Mouse (Mus musculus): Measurements from ENCODE around the gene Tmem161a.

GRCm38 (mm10) chr8:70122863-70123262, 49.3 kb upstream of the Tmem161a start:
- TF ChIP-seq POLR2A (IDR thresholded peaks at IDR 0.05; ENCODE audit: borderline replicate concordance, low read depth, low read length), result no peak
- TF ChIP-seq CTCF (IDR thresholded peaks at IDR 0.05; ENCODE audit: low read depth, low read length), result no peak
